Mouse (Mus musculus) lung, embryonic 16.5 days (tissue): ENCODE measurements at regions not wholly inside any gene's neighbourhood (a gene's known extent, or its start where the extent isn't known, plus 50 kb on each side); places are given as distances from the start of the nearest gene placed in this dataset.

ENCODE experiments used
- ATAC-seq: fragments of 200-750 bp; cut with Nextera tagmentation; 2 replicates; pipeline ENCODE4 v1.8.0; 2017; ENCODE audit warnings: low read depth, mild to moderate bottlenecking, moderate library complexity
- H3K27ac ChIP-seq: fragments of 300-500 bp; sonication (generic); 2 replicates; pipeline ENCODE4 v1.5.1; 2014; ENCODE audit warnings: mild to moderate bottlenecking, control low read depth, low read length
- H3K27me3 ChIP-seq: fragments of 300-500 bp; sonication (generic); 2 replicates; pipeline ENCODE4 v1.6.1; 2014; ENCODE audit warnings: low read depth, low read length, mixed read lengths; ENCODE audit not compliant: control insufficient read depth, insufficient read depth
- H3K36me3 ChIP-seq: fragments of 300-500 bp; sonication (generic); 2 replicates; pipeline ENCODE4 v1.6.1; 2014; ENCODE audit warnings: low read length; ENCODE audit not compliant: control insufficient read depth, insufficient read depth
- H3K4me1 ChIP-seq: fragments of 300-500 bp; sonication (generic); replicated peaks from 2 replicates; pipeline ENCODE4 v1.6.1; 2014; ENCODE audit warnings: low read length, mixed read lengths; ENCODE audit not compliant: control insufficient read depth, insufficient read depth
- H3K4me2 ChIP-seq: fragments of 300-500 bp; sonication (generic); 2 replicates; pipeline ENCODE4 v1.6.1; 2014; ENCODE audit warnings: low read depth, low read length, control low read depth
- H3K4me3 ChIP-seq: fragments of 300-500 bp; sonication (generic); 2 replicates; pipeline ENCODE4 v1.5.1; 2014; ENCODE audit warnings: mild to moderate bottlenecking, low read length, control low read depth
- H3K9ac ChIP-seq: fragments of 300-500 bp; sonication (generic); 2 replicates; pipeline ENCODE4 v1.6.1; 2014; ENCODE audit warnings: low read length, control low read depth
- H3K9me3 ChIP-seq: fragments of 300-500 bp; sonication (generic); 2 replicates; pipeline ENCODE4 v1.6.1; 2016; ENCODE audit warnings: low read length; ENCODE audit not compliant: control insufficient read depth
- WGBS: fragments of 180-500 bp; shearing (Covaris S2); extraction: QIAGEN DNeasy Blood & Tissue Kit; methylation state at CpG from one replicate; pipeline ENCODE4 v1.1.7; 2014; 5-methylcytosine and 5-hydroxymethylcytosine counted together

- Histone ChIP-seq H3K9ac (no peak overlapping the region), H3K4me1 (no peaks in the 10 kb centered on the region), H3K36me3 (no peaks in the 10 kb centered on the region), H3K4me3 (no peak overlapping the region), H3K27ac (no peak overlapping the region), H3K4me2 (no peak overlapping the region), H3K27me3 (no peaks in the 10 kb centered on the region), H3K9me3 (no peaks in the 10 kb centered on the region)
- WGBS = 61% methylated on average over 14 of the region's 14 CpGs
- no peak for ATAC-seq
These were observed 617.0 kb upstream of the Castor2 start for GRCm38 (mm10) chr5:133482291-133483086.

- 84% methylated on average over 6 of the region's 6 CpGs for WGBS
- Histone ChIP-seq H3K27ac (no peak overlapping the region), H3K36me3 (no peaks in the 10 kb centered on the region), H3K27me3 (no peaks in the 10 kb centered on the region), H3K9me3 (no peaks in the 10 kb centered on the region), H3K9ac (no peak overlapping the region), H3K4me3 (no peak overlapping the region), H3K4me2 (no peak overlapping the region), H3K4me1 (no peaks in the 10 kb centered on the region)
- ATAC-seq = no peak
These were observed 620.3 kb upstream of the Castor2 start for GRCm38 (mm10) chr5:133479205-133479604.

- no peaks in the 10 kb centered on the region for H3K27me3 ChIP-seq
- no peaks in the 10 kb centered on the region for H3K4me1 ChIP-seq
- ATAC-seq = no peak
- H3K4me2 ChIP-seq = no peak overlapping the region
- no peak overlapping the region for H3K4me3 ChIP-seq
- no peak overlapping the region for H3K9ac ChIP-seq
- WGBS = 63% methylated on average over 7 of the region's 7 CpGs
- H3K9me3 ChIP-seq = no peaks in the 10 kb centered on the region
- H3K27ac ChIP-seq = no peak overlapping the region
- H3K36me3 ChIP-seq = no peaks in the 10 kb centered on the region
These were observed 646.0 kb upstream of the Castor2 start for GRCm38 (mm10) chr5:133453349-133454049.

- ATAC-seq = no peak
- no peak overlapping the region for H3K27ac ChIP-seq
These were observed 649.6 kb upstream of the Castor2 start for GRCm38 (mm10) chr5:133449926-133450325.

GRCm38 (mm10) chr5:133400826-133401225 is 698.7 kb upstream of the Castor2 start:
- no peaks in the 10 kb centered on the region for H3K36me3 ChIP-seq
- H3K27ac ChIP-seq = no peak overlapping the region
- no peak for ATAC-seq
- H3K9ac ChIP-seq = no peak overlapping the region
- H3K4me3 ChIP-seq = no peak overlapping the region
- H3K4me1 ChIP-seq = no peaks in the 10 kb centered on the region
- no peak overlapping the region for H3K4me2 ChIP-seq
- 47% methylated on average over 1 of the region's 1 CpGs for WGBS
- no peaks in the 10 kb centered on the region for H3K27me3 ChIP-seq
- no peaks in the 10 kb centered on the region for H3K9me3 ChIP-seq

More at GRCm38 (mm10) chr5:133449926-133450325, 649.6 kb upstream of the Castor2 start:
- no peak overlapping the region for H3K4me2 ChIP-seq
- no peaks in the 10 kb centered on the region for H3K9me3 ChIP-seq
- H3K27me3 ChIP-seq = no peaks in the 10 kb centered on the region
- no peaks in the 10 kb centered on the region for H3K36me3 ChIP-seq
- no peak overlapping the region for H3K9ac ChIP-seq
- H3K4me1 ChIP-seq = no peaks in the 10 kb centered on the region
- WGBS = 83% methylated on average over 3 of the region's 3 CpGs
- no peak overlapping the region for H3K4me3 ChIP-seq

GRCm38 (mm10) chr5:133389896-133390295 is 709.6 kb upstream of the Castor2 start:
- ATAC-seq = no peak
- Histone ChIP-seq H3K4me2 (no peak overlapping the region), H3K4me3 (no peak overlapping the region), H3K9ac (no peak overlapping the region), H3K36me3 (no peaks in the 10 kb centered on the region), H3K27ac (no peak overlapping the region), H3K4me1 (no peaks in the 10 kb centered on the region), H3K27me3 (no peaks in the 10 kb centered on the region), H3K9me3 (peaks cover 3% of the 10 kb centered on the region)
- 74% methylated on average over 4 of the region's 4 CpGs for WGBS

- no peaks in the 10 kb centered on the region for H3K36me3 ChIP-seq
- no peak for ATAC-seq
- H3K9ac ChIP-seq = no peak overlapping the region
- H3K9me3 ChIP-seq = peaks cover 3% of the 10 kb centered on the region
- WGBS = 65% methylated on average over 6 of the region's 6 CpGs
- no peak overlapping the region for H3K27ac ChIP-seq
- H3K4me1 ChIP-seq = no peaks in the 10 kb centered on the region
- H3K4me2 ChIP-seq = no peak overlapping the region
- no peak overlapping the region for H3K4me3 ChIP-seq
- H3K27me3 ChIP-seq = no peaks in the 10 kb centered on the region
These were observed 710.3 kb upstream of the Castor2 start for GRCm38 (mm10) chr5:133389023-133389840.

- Histone ChIP-seq H3K4me3 (no peak overlapping the region), H3K27me3 (no peaks in the 10 kb centered on the region), H3K36me3 (no peaks in the 10 kb centered on the region), H3K4me2 (no peak overlapping the region), H3K27ac (no peak overlapping the region), H3K9me3 (no peaks in the 10 kb centered on the region), H3K9ac (no peak overlapping the region), H3K4me1 (no peaks in the 10 kb centered on the region)
- ATAC-seq = no peak
- WGBS = 46% methylated on average over 10 of the region's 10 CpGs
These were observed 713.8 kb upstream of the Castor2 start for GRCm38 (mm10) chr5:133385374-133386349.
